Mouse (Mus musculus) hindbrain, embryonic 11.5 days (tissue): ENCODE data around the gene Acss2. TPM values are rescaled to one million over a fixed set of nuclear protein-coding genes. Genes with fewer than 3 reads are reported as not detected.

Experiments used
- ATAC-seq: fragments of 200-750 bp; cut with Nextera tagmentation; 2 replicates; pipeline ENCODE4 v1.8.0; 2017; ENCODE audit warnings: mild to moderate bottlenecking, moderate TSS enrichment, moderate library complexity; ENCODE audit not compliant: low FRiP score
- DNase-seq: peaks from one replicate; pipeline ENCODE4 v3.0.0-alpha.2; 2015; ENCODE audit warnings: low spot score
- H3K27ac ChIP-seq: fragments of 300-500 bp; sonication (generic); 2 replicates; pipeline ENCODE4 v1.5.1; 2014; ENCODE audit warnings: mild to moderate bottlenecking, low read depth, low read length
- H3K27me3 ChIP-seq: fragments of 300-500 bp; sonication (generic); 2 replicates; pipeline ENCODE4 v1.6.1; 2014; ENCODE audit warnings: mild to moderate bottlenecking, low read length, moderate library complexity, mixed read lengths; ENCODE audit not compliant: control insufficient read depth, insufficient read depth
- H3K36me3 ChIP-seq: fragments of 300-500 bp; sonication (generic); 2 replicates; pipeline ENCODE4 v1.6.1; 2014; ENCODE audit warnings: mild to moderate bottlenecking, low read length, moderate library complexity, mixed read lengths; ENCODE audit not compliant: control insufficient read depth, insufficient read depth
- H3K4me1 ChIP-seq: fragments of 300-500 bp; sonication (generic); replicated peaks from 2 replicates; pipeline ENCODE4 v1.6.1; 2014; ENCODE audit warnings: low read length, mixed read lengths; ENCODE audit not compliant: control insufficient read depth, insufficient read depth
- H3K4me2 ChIP-seq: fragments of 300-500 bp; sonication (generic); replicated peaks from 2 replicates; pipeline ENCODE4 v1.6.1; 2014; ENCODE audit warnings: mild to moderate bottlenecking, low read depth, low read length
- H3K4me3 ChIP-seq: fragments of 300-500 bp; sonication (generic); 2 replicates; pipeline ENCODE4 v1.5.1; 2014; ENCODE audit warnings: low read depth, low read length
- H3K9ac ChIP-seq: fragments of 300-500 bp; sonication (generic); 2 replicates; pipeline ENCODE4 v1.6.1; 2014; ENCODE audit warnings: low read depth, low read length
- H3K9me3 ChIP-seq: fragments of 300-500 bp; sonication (generic); 2 replicates; pipeline ENCODE4 v1.6.1; 2016; ENCODE audit warnings: low read length; ENCODE audit not compliant: control insufficient read depth
- WGBS: fragments of 180-500 bp; shearing (Covaris S2); extraction: QIAGEN DNeasy Blood & Tissue Kit; methylation state at CpG from one replicate; pipeline ENCODE4 v1.1.7; 2014; 5-methylcytosine and 5-hydroxymethylcytosine counted together
- polyA plus RNA-seq: library from polyadenylated mRNA; unstranded; fragments of >200 nt; fragmentation: Nextera tagmentation; extraction: Ambion mirVana; gene quantifications from 2 replicates; pipeline ENCODE4 v1.2.1, GENCODE M21; 2014

Acss2 gene
- polyA plus RNA-seq, 1 experiment from 2014 or later, result 24.1 TPM

GRCm38 (mm10) chr2:155554426-155554985, 36.8 kb downstream of the Acss2 start:
- Histone ChIP-seq H3K9ac (no peak overlapping the region), H3K36me3 (no peaks in the 10 kb centered on the region), H3K4me2 (no peak overlapping the region), H3K27me3 (no peaks in the 10 kb centered on the region), H3K27ac (no peak overlapping the region), H3K9me3 (no peaks in the 10 kb centered on the region), H3K4me3 (no peak overlapping the region), H3K4me1 (no peaks in the 10 kb centered on the region)
- 81% methylated on average over 2 of the region's 2 CpGs for WGBS
- DNase-seq, result no peak
- no peak for ATAC-seq

DNA sequence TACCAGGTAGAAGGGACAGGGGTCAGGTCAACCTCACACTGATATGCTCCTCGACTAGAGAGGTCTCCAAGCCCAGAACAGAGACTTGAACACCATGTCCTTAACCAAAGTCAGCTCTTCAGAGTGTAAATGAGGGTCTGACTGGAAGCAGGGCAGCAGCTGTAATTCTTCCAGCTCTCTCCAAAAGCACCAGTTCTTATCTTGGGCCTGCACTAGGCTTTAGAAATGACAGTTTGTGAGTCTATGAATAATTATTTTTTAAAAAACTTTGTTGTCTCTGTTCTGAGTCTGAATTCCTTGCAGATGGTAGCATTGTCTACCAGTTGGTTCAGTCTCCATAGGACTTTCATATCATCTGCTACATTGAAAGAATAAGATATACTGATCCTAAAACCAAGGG, 44.5 kb downstream of the Acss2 start:
- H3K27me3 ChIP-seq, result no peaks in the 10 kb centered on the region
- WGBS, result 55% methylated on average over 1 of the region's 1 CpGs
- no peaks in the 10 kb centered on the region for H3K4me1 ChIP-seq

GRCm38 (mm10) chr2:155562934-155563333, 45.2 kb downstream of the Acss2 start:
- DNase-seq, result no peak

More for the DNA sequence above, 44.5 kb downstream of the Acss2 start:
- Histone ChIP-seq H3K4me2 (no peak overlapping the region), H3K9ac (no peak overlapping the region), H3K9me3 (no peaks in the 10 kb centered on the region), H3K36me3 (0 out of 2 replicates have a peak, but pooled peaks cover 2% of the 10 kb centered on the region), H3K4me3 (no peak overlapping the region), H3K27ac (no peak overlapping the region)
- no peak for ATAC-seq
- no peak for DNase-seq

DNA sequence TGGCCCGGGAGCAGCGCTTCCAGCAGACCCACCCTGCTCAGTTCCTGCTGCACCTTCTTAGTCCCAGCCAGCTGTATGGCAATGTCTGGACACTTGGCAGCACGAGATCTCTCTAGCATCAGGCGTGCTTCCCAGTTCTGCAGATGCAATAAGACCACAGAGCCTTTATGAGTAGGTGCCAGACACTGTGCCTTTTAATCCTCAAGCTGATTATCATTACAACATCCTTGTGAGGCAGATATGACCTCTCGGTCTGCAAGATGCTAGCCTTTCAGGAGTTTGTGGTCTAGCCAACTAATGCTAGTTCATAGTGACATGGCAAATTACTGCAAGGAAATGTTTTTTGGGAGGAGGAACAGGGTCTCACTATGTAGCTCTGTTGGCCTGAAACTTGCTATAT, 50.0 kb downstream of the Acss2 start:
- no peak for DNase-seq
- WGBS, result 93% methylated on average over 5 of the region's 5 CpGs
- Histone ChIP-seq H3K9me3 (no peaks in the 10 kb centered on the region), H3K4me3 (no peak overlapping the region), H3K36me3 (no peaks in the 10 kb centered on the region), H3K9ac (no peak overlapping the region), H3K27me3 (no peaks in the 10 kb centered on the region), H3K4me1 (no peaks in the 10 kb centered on the region), H3K27ac (no peak overlapping the region), H3K4me2 (no peak overlapping the region)
- ATAC-seq, result no peak

More at GRCm38 (mm10) chr2:155562934-155563333, 45.2 kb downstream of the Acss2 start:
- no peaks in the 10 kb centered on the region for H3K4me1 ChIP-seq
- WGBS, result 85% methylated on average over 4 of the region's 4 CpGs
- no peaks in the 10 kb centered on the region for H3K9me3 ChIP-seq
- H3K27me3 ChIP-seq, result no peaks in the 10 kb centered on the region
- no peak overlapping the region for H3K4me3 ChIP-seq
- H3K27ac ChIP-seq, result no peak overlapping the region
- no peak overlapping the region for H3K4me2 ChIP-seq
- no peak overlapping the region for H3K9ac ChIP-seq
- no peak for ATAC-seq
- H3K36me3 ChIP-seq, result 0 out of 2 replicates have a peak, but pooled peaks cover 2% of the 10 kb centered on the region

DNA sequence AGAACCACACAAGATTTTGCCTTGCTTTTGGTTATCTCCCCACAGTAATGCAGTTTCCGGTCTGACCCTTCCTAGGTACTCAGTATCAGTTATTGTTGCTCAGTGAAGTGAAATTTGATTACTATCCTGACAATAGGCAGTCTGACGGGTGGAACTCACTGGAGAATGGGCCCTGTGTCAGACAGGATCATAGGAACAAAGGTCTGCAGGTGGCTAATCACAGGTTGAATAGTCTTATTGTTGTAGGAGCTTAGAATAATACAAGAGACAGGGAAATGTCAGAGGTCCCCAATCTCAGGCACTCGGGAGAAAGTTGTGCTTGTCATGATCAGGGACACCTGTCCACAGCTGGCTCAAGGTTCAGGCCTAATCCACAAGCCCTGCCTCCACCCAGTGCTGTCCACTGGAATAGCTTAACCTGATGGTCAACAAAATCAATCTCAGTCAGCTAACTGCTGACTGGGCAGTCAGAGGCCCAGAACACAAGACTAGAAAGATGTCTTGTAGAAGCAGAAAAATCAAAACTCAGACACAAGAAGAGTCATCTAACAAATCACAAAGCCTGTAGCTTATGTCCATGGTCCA, 51.6 kb downstream of the Acss2 start:
- Histone ChIP-seq H3K4me3 (no peak overlapping the region), H3K9me3 (no peaks in the 10 kb centered on the region), H3K36me3 (no peaks in the 10 kb centered on the region), H3K4me2 (no peak overlapping the region), H3K27ac (no peak overlapping the region), H3K9ac (no peak overlapping the region), H3K4me1 (no peaks in the 10 kb centered on the region), H3K27me3 (no peaks in the 10 kb centered on the region)
- no peak for ATAC-seq
- DNase-seq, result no peak
- 34% methylated on average over 3 of the region's 3 CpGs for WGBS

DNA sequence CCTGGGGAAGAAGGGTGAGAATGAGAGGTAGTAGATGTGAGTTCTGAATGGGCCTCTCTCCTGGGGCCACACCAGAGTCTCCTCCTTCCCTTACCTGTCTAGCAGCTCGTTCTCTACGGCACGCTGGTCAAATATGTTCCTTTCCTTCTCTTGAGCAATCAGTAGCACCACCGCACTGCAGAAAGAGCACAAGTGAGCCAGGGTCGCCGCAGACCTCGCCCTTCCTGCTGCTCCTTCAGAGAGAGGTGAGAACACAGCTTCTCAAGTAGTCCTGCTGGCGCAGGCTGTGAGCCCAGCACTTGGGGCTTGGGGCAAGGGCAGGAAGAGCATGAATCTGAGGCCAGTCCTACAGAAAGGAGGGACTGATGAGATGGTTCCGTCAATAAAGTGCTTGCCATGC, 55.3 kb downstream of the Acss2 start:
- DNase-seq (no peak), ATAC-seq (no peak)
- Histone ChIP-seq H3K4me2 (no peak overlapping the region), H3K9me3 (no peaks in the 10 kb centered on the region), H3K4me3 (no peak overlapping the region), H3K36me3 (no peaks in the 10 kb centered on the region), H3K4me1 (no peaks in the 10 kb centered on the region), H3K27ac (no peak overlapping the region), H3K9ac (no peak overlapping the region), H3K27me3 (no peaks in the 10 kb centered on the region)
- WGBS, result 87% methylated on average over 9 of the region's 9 CpGs

DNA sequence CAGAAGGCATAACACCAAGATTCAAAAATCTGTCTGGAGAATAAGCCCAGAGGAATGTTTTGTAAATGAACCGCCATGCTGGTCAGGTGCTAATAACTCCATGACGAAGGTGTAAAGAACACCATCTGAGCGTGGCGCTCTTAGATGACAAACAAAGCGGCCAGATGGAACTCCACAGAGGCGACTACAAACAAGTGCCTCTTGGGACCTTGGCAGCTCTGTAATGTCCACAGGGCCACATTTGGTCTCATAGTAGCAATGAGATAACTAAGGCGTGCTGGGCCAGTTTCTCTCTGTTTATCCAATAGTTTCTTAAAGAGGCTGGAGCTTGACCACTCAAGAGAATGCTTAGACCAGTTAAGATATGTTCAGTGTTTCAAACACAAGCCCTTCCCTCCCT, 56.2 kb downstream of the Acss2 start:
- Histone ChIP-seq H3K4me2 (no peak overlapping the region), H3K27me3 (no peaks in the 10 kb centered on the region), H3K4me1 (no peaks in the 10 kb centered on the region), H3K27ac (no peak overlapping the region), H3K36me3 (no peaks in the 10 kb centered on the region), H3K9me3 (no peaks in the 10 kb centered on the region), H3K9ac (no peak overlapping the region), H3K4me3 (no peak overlapping the region)
- ATAC-seq (no peak), DNase-seq (no peak)
- 95% methylated on average over 7 of the region's 7 CpGs for WGBS

DNA sequence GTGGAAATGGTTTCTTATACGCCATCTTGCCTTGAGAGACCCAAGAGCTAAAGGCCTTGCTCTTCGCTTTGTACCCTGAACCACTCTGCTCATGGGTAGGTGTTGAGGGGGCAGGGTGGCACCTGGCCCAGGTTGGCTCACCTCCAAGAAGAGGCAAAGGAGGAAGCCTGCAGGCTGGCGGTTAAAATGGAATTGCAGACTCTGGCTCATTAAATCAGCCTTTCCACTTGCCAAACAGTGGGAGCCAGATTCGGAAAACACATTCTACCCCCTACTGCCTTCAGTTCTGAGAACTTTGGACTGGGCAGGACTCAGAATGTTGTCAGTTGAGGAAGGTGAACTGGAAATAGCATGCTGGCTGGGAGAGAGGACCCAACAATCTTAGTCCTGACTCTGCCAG, 57.0 kb downstream of the Acss2 start:
- H3K9ac ChIP-seq, result no peak overlapping the region
- ATAC-seq (no peak), DNase-seq (no peak)
- no peaks in the 10 kb centered on the region for H3K36me3 ChIP-seq
- no peaks in the 10 kb centered on the region for H3K9me3 ChIP-seq
- no peaks in the 10 kb centered on the region for H3K4me1 ChIP-seq
- no peak overlapping the region for H3K4me2 ChIP-seq
- 92% methylated on average over 4 of the region's 4 CpGs for WGBS
- H3K27me3 ChIP-seq, result no peaks in the 10 kb centered on the region
- H3K4me3 ChIP-seq, result no peak overlapping the region
- no peak overlapping the region for H3K27ac ChIP-seq

DNA sequence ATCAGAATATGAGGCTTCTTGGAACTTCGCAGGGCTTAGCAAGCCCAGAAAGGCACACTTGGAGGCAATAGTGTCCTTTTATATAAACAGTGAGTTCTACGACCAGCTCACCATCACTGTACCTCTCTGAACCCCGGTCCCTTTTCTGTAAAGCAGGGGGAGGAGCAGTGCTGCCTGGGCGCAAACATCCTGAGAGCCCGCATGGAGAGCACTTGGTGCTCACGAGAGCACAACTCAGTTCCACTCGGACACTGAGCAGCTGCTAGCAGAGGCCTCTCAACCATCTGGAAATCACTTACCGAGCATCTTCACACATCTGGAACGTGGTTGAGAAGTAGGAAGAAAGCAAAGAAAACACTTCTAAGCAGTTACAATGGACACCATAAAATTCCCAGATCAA, 58.9 kb downstream of the Acss2 start:
- no peak overlapping the region for H3K4me3 ChIP-seq
- WGBS, result 77% methylated on average over 9 of the region's 9 CpGs
- no peak for DNase-seq

More for the DNA sequence above, 58.9 kb downstream of the Acss2 start:
- Histone ChIP-seq H3K36me3 (no peaks in the 10 kb centered on the region), H3K27ac (no peak overlapping the region), H3K4me1 (no peaks in the 10 kb centered on the region), H3K27me3 (no peaks in the 10 kb centered on the region), H3K9ac (no peak overlapping the region), H3K9me3 (no peaks in the 10 kb centered on the region), H3K4me2 (no peak overlapping the region)
- no peak for ATAC-seq
